In the genomic region with DNA sequence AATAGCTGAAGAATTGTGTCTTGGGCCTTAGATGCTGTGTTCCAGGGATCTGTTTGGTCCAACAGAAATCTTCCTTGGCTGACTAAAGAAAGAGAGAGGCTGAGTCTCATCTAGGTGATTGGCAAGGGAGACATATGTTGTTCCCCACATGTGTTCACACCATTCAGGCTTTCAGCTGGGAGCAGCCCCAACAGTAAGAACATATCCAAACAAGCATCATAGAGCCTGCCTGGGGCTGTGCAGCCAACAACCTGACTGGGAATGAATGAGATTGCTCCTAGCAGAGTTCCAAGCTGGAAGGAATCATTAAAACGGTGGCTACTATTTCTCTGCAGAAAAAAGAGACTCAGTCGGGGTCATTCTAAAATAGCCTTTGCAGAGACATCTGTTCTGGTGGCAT, we compare ENCODE assay signal across 11 mouse cellular contexts.
"Had no signal": no experiment of that assay in that cellular context is flagged by ENCODE, and none has a peak within 500 bp of the region (broad histone marks: within the 10 kb centered on the region; RNA-seq: fewer than 3 reads in every experiment).

No protein-coding gene starts in this region.

- H3K4me3 ChIP-seq: limb, embryonic 12.5 days; liver, embryonic 13.5 days; midbrain, embryonic 12.5 days; neural tube, embryonic 13.5 days; stomach, embryonic 15.5 days had no signal

- H3K27me3 ChIP-seq: limb, embryonic 12.5 days; liver, embryonic 13.5 days; midbrain, embryonic 12.5 days; neural tube, embryonic 13.5 days; stomach, embryonic 15.5 days had no signal

- ATAC-seq: liver, postnatal 0 days had no signal

- H3K36me3 ChIP-seq: limb, embryonic 12.5 days; liver, embryonic 13.5 days; midbrain, embryonic 12.5 days; neural tube, embryonic 13.5 days; stomach, embryonic 15.5 days had no signal

- DNase-seq: kidney, postnatal 25 days; layer of hippocampus, adult 9-11 months; liver; liver, embryonic 13.5 days; liver, postnatal 0 days; thymus, adult 18-20 months; thymus, postnatal 14 days had no signal

- H3K4me1 ChIP-seq: limb, embryonic 12.5 days; liver, embryonic 13.5 days; midbrain, embryonic 12.5 days; neural tube, embryonic 13.5 days; stomach, embryonic 15.5 days had no signal

- H3K9me3 ChIP-seq: limb, embryonic 12.5 days; liver, embryonic 13.5 days; midbrain, embryonic 12.5 days; neural tube, embryonic 13.5 days; stomach, embryonic 15.5 days had no signal

- H3K27ac ChIP-seq: limb, embryonic 12.5 days; liver, embryonic 13.5 days; midbrain, embryonic 12.5 days; neural tube, embryonic 13.5 days; stomach, embryonic 15.5 days had no signal

- H3K4me2 ChIP-seq: limb, embryonic 12.5 days; liver, embryonic 13.5 days; midbrain, embryonic 12.5 days; neural tube, embryonic 13.5 days; stomach, embryonic 15.5 days had no signal

- H3K9ac ChIP-seq: limb, embryonic 12.5 days; liver, embryonic 13.5 days; liver, postnatal 0 days; midbrain, embryonic 12.5 days; neural tube, embryonic 13.5 days; stomach, embryonic 15.5 days had no signal
